Mouse (Mus musculus) urinary bladder, postnatal 36 days (tissue): Measurements from ENCODE around the gene Spcs1.

Experiments
- DNase-seq, 2 experiments: peaks; one replicate each; pipeline ENCODE4 v3.0.0; 2022; ENCODE audit warnings: low spot score in 2 of 2, mixed read lengths in 1 of 2

Gene Spcs1

DNA sequence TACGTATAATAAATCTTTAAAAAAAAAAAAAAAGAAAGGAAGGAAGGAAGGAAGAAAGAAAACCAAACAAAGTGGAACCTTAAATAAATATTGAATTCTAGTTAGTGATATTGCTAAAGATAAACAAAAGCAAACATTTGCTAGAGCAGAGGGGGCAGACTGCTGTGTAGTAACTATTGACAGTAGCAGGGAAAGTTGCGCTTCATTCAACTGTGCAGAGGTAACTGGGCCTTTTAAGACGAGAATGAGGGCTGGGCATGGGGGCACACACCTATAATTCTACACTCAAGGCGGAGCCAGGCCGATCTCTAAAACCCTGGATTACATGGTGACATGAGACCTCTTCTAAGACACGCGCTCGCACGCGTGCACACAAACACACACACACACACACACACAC, 51.5 kb downstream of the Spcs1 start:
- no peak for DNase-seq
